Mouse (Mus musculus) olfactory bulb, adult 2 months (tissue): ENCODE data around the gene Txndc2.

Experiments used
- CTCF ChIP-seq: fragments of 200-500 bp; IDR thresholded peaks from 2 replicates; pipeline ENCODE4 v1.5.1; 2012; ENCODE audit warnings: low read depth, mild to moderate bottlenecking, low read length, moderate library complexity; ENCODE audit not compliant: insufficient read depth
- POLR2A ChIP-seq: fragments of 200-500 bp; IDR thresholded peaks from 2 replicates; pipeline ENCODE4 v1.6.1; 2012; ENCODE audit warnings: mild to moderate bottlenecking, low read depth, low read length, moderate library complexity; ENCODE audit not compliant: insufficient read depth

DNA sequence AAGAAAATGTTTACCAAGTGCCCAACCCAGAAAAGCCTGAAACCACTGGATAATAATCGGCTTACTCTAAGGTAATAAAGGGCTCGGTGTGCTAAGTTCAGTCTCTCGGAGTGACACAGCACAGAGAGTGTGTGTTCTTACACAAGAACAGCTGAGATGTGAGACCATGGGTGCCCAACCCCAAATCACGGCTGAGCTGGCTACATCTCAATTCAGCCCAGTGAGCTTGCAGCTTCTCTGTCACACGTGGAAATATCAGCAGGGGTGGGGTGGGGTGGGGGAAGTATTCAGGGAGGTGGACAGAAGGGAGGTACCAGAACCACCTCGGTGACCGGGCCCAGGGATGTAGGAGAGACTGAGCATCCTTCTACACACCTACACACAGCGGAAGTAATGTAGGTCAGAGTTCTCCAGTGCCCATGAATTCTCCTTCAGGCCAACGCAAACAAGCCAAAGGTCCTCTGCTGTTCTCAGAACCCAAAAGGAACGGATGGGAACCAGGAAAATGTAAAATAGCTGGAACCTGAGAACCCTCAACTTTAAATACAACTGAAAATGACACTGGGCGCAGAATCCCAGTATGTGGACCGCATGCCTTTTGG, 23.9 kb upstream of the Txndc2 start:
- TF ChIP-seq CTCF: no peak
- no peak for TF ChIP-seq POLR2A
